Mouse (Mus musculus): ENCODE data around the gene Gm37240.

The Gm37240 gene

GRCm38 (mm10) chr3:85048569-85048968 lies 838.7 kb downstream of the Gm37240 start:
- no peak for DNase-seq (ENCODE audit: low read depth, low spot score)

GRCm38 (mm10) chr3:85043679-85044218 lies 843.6 kb downstream of the Gm37240 start:
- DNase-seq (ENCODE audit: low read depth, low spot score), result no peak

GRCm38 (mm10) chr3:85042126-85042525 lies 845.2 kb downstream of the Gm37240 start:
- DNase-seq (ENCODE audit: low read depth, low spot score), result no peak

GRCm38 (mm10) chr3:85029141-85029540 lies 858.2 kb downstream of the Gm37240 start:
- DNase-seq (ENCODE audit: low read depth, low spot score), result no peak

- DNase-seq (ENCODE audit: low read depth, low spot score), result no peak
Measured at GRCm38 (mm10) chr3:85024817-85025705, 862.3 kb downstream of the Gm37240 start.

- no peak for DNase-seq (ENCODE audit: low read depth, low spot score)
Measured at GRCm38 (mm10) chr3:85024237-85024636, 863.1 kb downstream of the Gm37240 start.

GRCm38 (mm10) chr3:85022800-85023199 lies 864.5 kb downstream of the Gm37240 start:
- DNase-seq (ENCODE audit: low read depth, low spot score), result no peak

- DNase-seq (ENCODE audit: low read depth, low spot score), result no peak
Measured at GRCm38 (mm10) chr3:85021816-85022215, 865.5 kb downstream of the Gm37240 start.

- DNase-seq (ENCODE audit: low read depth, low spot score), result no peak
Measured at GRCm38 (mm10) chr3:85020137-85020536, 867.2 kb downstream of the Gm37240 start.

- DNase-seq (ENCODE audit: low read depth, low spot score), result no peak
Measured at GRCm38 (mm10) chr3:85015667-85016066, 871.7 kb downstream of the Gm37240 start.

- no peak for DNase-seq (ENCODE audit: low read depth, low spot score)
Measured at GRCm38 (mm10) chr3:85012889-85013288, 874.4 kb downstream of the Gm37240 start.

GRCm38 (mm10) chr3:85005257-85005656 lies 882.1 kb downstream of the Gm37240 start:
- DNase-seq (ENCODE audit: low read depth, low spot score), result no peak

GRCm38 (mm10) chr3:84988880-84989279 lies 898.4 kb downstream of the Gm37240 start:
- no peak for DNase-seq (ENCODE audit: low read depth, low spot score)

- DNase-seq (ENCODE audit: low read depth, low spot score), result no peak
Measured at GRCm38 (mm10) chr3:84985121-84985625, 902.1 kb downstream of the Gm37240 start.

GRCm38 (mm10) chr3:84982688-84983087 lies 904.6 kb downstream of the Gm37240 start:
- no peak for DNase-seq (ENCODE audit: low read depth, low spot score)

GRCm38 (mm10) chr3:84980158-84980557 lies 907.2 kb downstream of the Gm37240 start:
- DNase-seq (ENCODE audit: low read depth, low spot score), result no peak

- DNase-seq (ENCODE audit: low read depth, low spot score), result no peak
Measured at GRCm38 (mm10) chr3:84978676-84979075, 908.6 kb downstream of the Gm37240 start.

GRCm38 (mm10) chr3:84974193-84974592 lies 913.1 kb downstream of the Gm37240 start:
- DNase-seq (ENCODE audit: low read depth, low spot score), result no peak

GRCm38 (mm10) chr3:84972881-84973280 lies 914.4 kb downstream of the Gm37240 start:
- no peak for DNase-seq (ENCODE audit: low read depth, low spot score)

GRCm38 (mm10) chr3:84971561-84971960 lies 915.8 kb downstream of the Gm37240 start:
- no peak for DNase-seq (ENCODE audit: low read depth, low spot score)

- no peak for DNase-seq (ENCODE audit: low read depth, low spot score)
Measured at GRCm38 (mm10) chr3:84967364-84967763, 920.0 kb downstream of the Gm37240 start.

- no peak for DNase-seq (ENCODE audit: low read depth, low spot score)
Measured at GRCm38 (mm10) chr3:84965156-84965555, 922.2 kb downstream of the Gm37240 start.

- DNase-seq (ENCODE audit: low read depth, low spot score), result no peak
Measured at GRCm38 (mm10) chr3:84955857-84956256, 931.5 kb downstream of the Gm37240 start.

Measured in mesoderm, embryonic 11.5 days (tissue).